Mouse (Mus musculus) midbrain, embryonic 13.5 days (tissue): Measurements from ENCODE around the gene Golga2. TPM values are rescaled to one million over a fixed set of nuclear protein-coding genes. Genes with fewer than 3 reads are reported as not detected.
A peak's percentile ranks its signal among the peaks of the same experiment; 100 is the strongest.
"Not testable (repeated sequence)": the region's sequence is repeated elsewhere in the genome, so short reads cannot be mapped to it uniquely, and the experiment has no call there.

Experiments used
- ATAC-seq: fragments of 200-750 bp; cut with Nextera tagmentation; 2 replicates; pipeline ENCODE4 v1.8.0; 2017; ENCODE audit warnings: mild to moderate bottlenecking, moderate TSS enrichment, moderate library complexity
- H3K27ac ChIP-seq: fragments of 300-500 bp; sonication (generic); 2 replicates; pipeline ENCODE4 v1.5.1; 2015; ENCODE audit warnings: inconsistent platforms, mild to moderate bottlenecking, moderate library complexity
- H3K27me3 ChIP-seq: fragments of 300-500 bp; sonication (generic); 2 replicates; pipeline ENCODE4 v1.6.1; 2015; ENCODE audit warnings: mild to moderate bottlenecking, inconsistent platforms
- H3K36me3 ChIP-seq: fragments of 300-500 bp; sonication (generic); 2 replicates; pipeline ENCODE4 v1.6.1; 2015; ENCODE audit warnings: mild to moderate bottlenecking, inconsistent platforms
- H3K4me1 ChIP-seq: fragments of 300-500 bp; sonication (generic); replicated peaks from 2 replicates; pipeline ENCODE4 v1.6.1; 2015; ENCODE audit warnings: inconsistent platforms
- H3K4me2 ChIP-seq: fragments of 300-500 bp; sonication (generic); replicated peaks from 2 replicates; pipeline ENCODE4 v1.6.1; 2015; ENCODE audit warnings: moderate library complexity, mild to moderate bottlenecking, inconsistent platforms
- H3K4me3 ChIP-seq: fragments of 300-500 bp; sonication (generic); replicated peaks from 2 replicates; pipeline ENCODE4 v1.5.1; 2015; ENCODE audit warnings: mild to moderate bottlenecking, inconsistent platforms
- H3K9ac ChIP-seq: fragments of 300-500 bp; sonication (generic); replicated peaks from 2 replicates; pipeline ENCODE4 v1.6.1; 2015; ENCODE audit warnings: mild to moderate bottlenecking, inconsistent platforms
- H3K9me3 ChIP-seq: fragments of 300-500 bp; sonication (generic); 2 replicates; pipeline ENCODE4 v1.6.1; 2016; ENCODE audit warnings: mild to moderate bottlenecking, inconsistent platforms
- WGBS: fragments of 180-500 bp; shearing (Covaris S2); methylation state at CpG from one replicate; pipeline ENCODE4 v1.1.7; 2015; 5-methylcytosine and 5-hydroxymethylcytosine counted together
- polyA plus RNA-seq: library from polyadenylated mRNA; unstranded; fragments of >200 nt; fragmentation: Nextera tagmentation; extraction: Ambion mirVana; gene quantifications from 2 replicates; pipeline ENCODE4 v1.2.1, GENCODE M21; 2015

Golga2 gene
- polyA plus RNA-seq, 1 experiment from 2014 or later, result 26.7 TPM

- 85% methylated on average over 3 of the region's 3 CpGs for WGBS
- Histone ChIP-seq H3K27me3 (no peaks in the 10 kb centered on the region), H3K9me3 (no peaks in the 10 kb centered on the region), H3K36me3 (peaks cover 71% of the 10 kb centered on the region), H3K9ac (no peak overlapping the region), H3K4me3 (no peak overlapping the region), H3K4me1 (no peaks in the 10 kb centered on the region), H3K4me2 (no peak overlapping the region), H3K27ac (no peak overlapping the region)
- no peak for ATAC-seq
Observed at GRCm38 (mm10) chr2:32295285-32295684, 8.1 kb downstream of the Golga2 start.

DNA sequence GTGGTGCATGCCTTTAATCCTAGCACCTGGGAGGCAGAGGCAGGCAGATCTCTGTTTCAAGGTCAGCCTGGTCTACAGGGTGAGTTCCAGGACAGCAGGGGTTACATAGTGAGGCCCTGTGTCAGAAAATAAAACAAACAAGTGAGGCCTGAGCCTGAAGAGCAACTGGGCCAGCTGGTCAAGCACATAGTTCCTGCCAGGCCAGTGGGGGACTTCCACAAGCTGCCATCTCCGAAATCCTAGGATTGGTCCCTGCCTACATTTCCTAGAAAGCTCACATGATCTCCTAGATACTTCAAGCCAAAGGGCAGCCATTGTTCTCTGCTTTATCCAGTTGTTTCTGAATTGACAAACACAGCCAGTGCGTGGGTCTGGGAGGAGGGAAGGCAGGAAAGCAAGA, 8.7 kb downstream of the Golga2 start:
- 89% methylated on average over 2 of the region's 2 CpGs for WGBS
- not testable (repeated sequence) for H3K27ac ChIP-seq, H3K9ac ChIP-seq, H3K4me3 ChIP-seq, H3K27me3 ChIP-seq, H3K4me1 ChIP-seq, ATAC-seq, H3K9me3 ChIP-seq, H3K4me2 ChIP-seq
- peaks cover 76% of the 10 kb centered on the region for H3K36me3 ChIP-seq

GRCm38 (mm10) chr2:32299469-32299868, 12.3 kb downstream of the Golga2 start:
- H3K4me3 ChIP-seq, result no peak overlapping the region
- H3K4me2 ChIP-seq, result no peak overlapping the region
- H3K36me3 ChIP-seq, result peaks cover 92% of the 10 kb centered on the region
- no peak overlapping the region for H3K27ac ChIP-seq
- no peaks in the 10 kb centered on the region for H3K27me3 ChIP-seq
- WGBS, result 86% methylated on average over 4 of the region's 4 CpGs
- no peak for ATAC-seq
- H3K9ac ChIP-seq, result no peak overlapping the region
- no peaks in the 10 kb centered on the region for H3K4me1 ChIP-seq
- no peaks in the 10 kb centered on the region for H3K9me3 ChIP-seq

DNA sequence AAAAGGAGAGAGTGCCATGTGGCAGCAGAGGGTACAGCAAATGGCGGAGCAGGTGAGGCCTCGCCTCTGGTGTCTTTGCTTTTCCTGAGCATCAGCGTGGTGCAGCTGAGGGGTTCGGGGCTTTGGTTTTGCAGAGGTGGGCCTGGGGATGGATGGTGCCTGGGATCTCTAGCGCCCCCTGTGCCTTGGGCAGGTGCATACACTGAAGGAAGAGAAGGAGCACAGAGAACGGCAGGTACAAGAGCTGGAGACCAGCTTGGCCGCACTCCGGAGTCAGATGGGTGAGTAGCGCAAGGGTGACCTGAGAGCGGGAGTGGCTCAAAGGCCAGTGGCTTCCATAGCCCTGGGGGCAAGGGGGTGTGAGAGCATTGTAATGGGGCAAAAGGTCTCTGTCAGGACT, 15.8 kb downstream of the Golga2 start:
- H3K4me3 ChIP-seq, result no peak overlapping the region
- H3K9me3 ChIP-seq, result no peaks in the 10 kb centered on the region
- H3K9ac ChIP-seq, result no peak overlapping the region
- H3K4me1 ChIP-seq, result no peaks in the 10 kb centered on the region
- no peak overlapping the region for H3K27ac ChIP-seq
- ATAC-seq, result no peak
- H3K4me2 ChIP-seq, result no peak overlapping the region
- 90% methylated on average over 10 of the region's 10 CpGs for WGBS
- no peaks in the 10 kb centered on the region for H3K27me3 ChIP-seq
- H3K36me3 ChIP-seq, result peaks cover 95% of the 10 kb centered on the region

DNA sequence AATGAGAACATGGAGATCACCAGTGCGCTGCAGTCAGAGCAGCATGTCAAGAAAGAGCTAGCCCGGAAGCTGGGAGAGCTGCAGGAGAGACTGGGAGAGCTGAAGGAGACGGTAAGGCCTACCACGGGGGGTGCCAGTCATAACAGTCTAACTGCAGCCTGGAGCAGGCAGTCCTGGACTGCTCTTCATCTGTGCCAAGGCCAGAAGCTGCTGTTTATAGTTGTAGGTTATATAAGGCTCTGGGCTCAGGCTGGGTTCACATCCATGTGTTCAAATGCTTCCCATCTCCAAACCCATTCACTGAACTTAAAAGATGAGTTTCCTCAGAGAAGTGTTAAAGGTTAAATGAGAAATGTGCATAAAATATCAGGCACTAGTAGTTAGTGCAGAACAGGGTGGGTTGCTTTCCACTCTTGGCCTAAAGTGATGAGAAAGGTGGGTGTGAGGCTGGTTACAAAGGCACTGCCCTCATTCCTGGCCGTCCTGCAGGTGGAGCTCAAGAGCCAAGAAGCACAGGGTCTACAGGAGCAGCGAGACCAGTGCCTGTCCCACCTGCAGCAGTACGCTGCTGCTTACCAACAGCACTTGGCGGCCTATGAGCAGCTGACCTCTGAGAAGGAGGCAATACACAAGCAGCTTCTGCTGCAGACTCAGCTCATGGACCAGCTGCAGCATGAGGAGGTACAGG, 17.1 kb downstream of the Golga2 start:
- Histone ChIP-seq H3K36me3 (peaks cover 92% of the 10 kb centered on the region), H3K27ac (no peak overlapping the region), H3K4me3 (no peak overlapping the region), H3K27me3 (no peaks in the 10 kb centered on the region), H3K4me1 (no peaks in the 10 kb centered on the region), H3K9me3 (no peaks in the 10 kb centered on the region), H3K4me2 (no peak overlapping the region), H3K9ac (no peak overlapping the region)
- 0 out of 2 replicates have a peak, but pooled peaks have one; percentile 46 for ATAC-seq
- 54% methylated on average over 8 of the region's 8 CpGs for WGBS

DNA sequence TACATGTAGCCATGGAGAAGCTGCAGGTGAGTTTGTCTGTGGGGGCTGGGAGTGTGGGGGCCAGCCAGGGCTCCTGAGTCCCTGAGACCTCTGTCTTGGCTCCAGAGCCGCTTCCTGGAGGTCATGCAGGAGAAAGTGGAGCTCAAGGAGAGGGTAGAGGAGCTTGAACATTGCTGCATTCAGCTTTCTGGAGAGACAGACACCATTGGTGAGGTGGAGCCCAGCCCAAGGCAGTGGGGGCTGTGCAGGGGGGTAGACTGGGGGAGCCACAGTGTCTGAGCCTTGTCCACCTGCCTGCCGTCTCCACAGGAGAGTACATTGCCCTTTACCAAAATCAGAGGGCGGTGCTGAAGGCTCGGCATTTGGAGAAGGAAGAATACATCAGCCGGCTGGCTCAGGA, 18.5 kb downstream of the Golga2 start:
- H3K9me3 ChIP-seq, result no peaks in the 10 kb centered on the region
- peaks cover 1% of the 10 kb centered on the region; the same call in 1 of the 2 replicates for H3K4me1 ChIP-seq
- H3K27ac ChIP-seq, result no peak overlapping the region
- peaks cover 8% of the 10 kb centered on the region for H3K27me3 ChIP-seq
- no peak overlapping the region for H3K4me3 ChIP-seq
- 90% methylated on average over 5 of the region's 5 CpGs for WGBS
- peaks cover 92% of the 10 kb centered on the region for H3K36me3 ChIP-seq
- no peak overlapping the region for H3K4me2 ChIP-seq
- no peak for ATAC-seq
- H3K9ac ChIP-seq, result no peak overlapping the region

DNA sequence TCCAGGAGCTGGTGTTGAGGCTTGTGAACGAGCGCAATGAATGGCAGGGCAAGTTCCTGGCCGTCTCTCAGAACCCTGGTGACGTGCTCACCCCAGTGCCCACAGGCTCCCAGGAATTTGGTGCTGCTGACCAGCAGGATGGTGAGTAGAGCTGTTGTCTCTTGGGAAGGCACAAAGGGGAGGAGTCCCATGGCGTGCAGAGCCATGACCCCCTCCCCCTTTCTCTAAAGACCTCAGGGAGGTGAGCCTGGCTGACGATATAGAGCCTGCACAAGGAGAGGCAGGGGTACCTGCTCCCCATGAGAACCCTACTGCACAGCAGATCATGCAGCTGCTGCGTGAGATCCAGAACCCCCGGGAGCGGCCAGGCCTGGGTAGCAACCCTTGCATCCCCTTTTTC, 19.0 kb downstream of the Golga2 start:
- Histone ChIP-seq H3K36me3 (peaks cover 90% of the 10 kb centered on the region), H3K27ac (no peak overlapping the region), H3K4me3 (no peak overlapping the region), H3K27me3 (peaks cover 10% of the 10 kb centered on the region), H3K4me1 (peaks cover 6% of the 10 kb centered on the region; the same call in 1 of the 2 replicates), H3K4me2 (no peak overlapping the region), H3K9ac (no peak overlapping the region), H3K9me3 (no peaks in the 10 kb centered on the region)
- WGBS, result 84% methylated on average over 9 of the region's 9 CpGs
- no peak for ATAC-seq

DNA sequence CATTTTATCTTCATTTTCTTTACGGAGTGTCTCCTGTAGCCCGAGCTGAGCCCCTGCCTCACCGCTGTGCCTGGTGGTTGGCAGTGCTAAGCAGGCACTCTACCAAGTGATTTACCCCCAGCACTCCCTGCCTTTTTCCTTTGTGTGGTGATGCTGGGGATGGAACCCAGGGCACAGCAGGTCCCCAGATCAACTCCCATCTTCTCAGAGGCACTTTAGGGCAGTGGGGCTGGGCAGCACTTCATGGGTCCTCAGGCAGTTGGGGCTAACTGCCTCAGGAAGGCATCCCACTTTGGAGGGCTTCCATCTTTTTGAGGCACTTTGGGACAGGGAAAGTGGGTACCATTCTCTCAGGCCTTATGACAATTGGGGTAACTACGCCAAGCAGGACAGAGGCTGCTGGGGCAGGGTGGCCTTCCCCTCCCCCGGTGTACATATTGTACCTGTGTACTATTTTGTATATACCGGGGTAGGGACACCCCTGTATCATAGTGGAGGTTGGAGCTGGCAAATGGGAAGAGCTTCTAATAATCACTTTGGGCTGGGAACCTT, 20.1 kb downstream of the Golga2 start:
- H3K4me3 ChIP-seq, result no peak overlapping the region
- WGBS, result 90% methylated on average over 6 of the region's 6 CpGs
- no peak overlapping the region for H3K4me2 ChIP-seq
- H3K9me3 ChIP-seq, result no peaks in the 10 kb centered on the region
- H3K27ac ChIP-seq, result no peak overlapping the region
- H3K9ac ChIP-seq, result no peak overlapping the region
- no peak for ATAC-seq
- peaks cover 18% of the 10 kb centered on the region for H3K4me1 ChIP-seq
- peaks cover 16% of the 10 kb centered on the region for H3K27me3 ChIP-seq
- peaks cover 80% of the 10 kb centered on the region for H3K36me3 ChIP-seq

GRCm38 (mm10) chr2:32307941-32308760, 21.0 kb downstream of the Golga2 start:
- no peak overlapping the region for H3K27ac ChIP-seq
- H3K9me3 ChIP-seq, result no peaks in the 10 kb centered on the region
- no peak overlapping the region for H3K4me3 ChIP-seq
- H3K4me2 ChIP-seq, result no peak overlapping the region
- WGBS, result 49% methylated on average over 8 of the region's 8 CpGs
- peaks cover 77% of the 10 kb centered on the region for H3K36me3 ChIP-seq
- peaks cover 23% of the 10 kb centered on the region for H3K4me1 ChIP-seq
- peaks cover 17% of the 10 kb centered on the region for H3K27me3 ChIP-seq
- peak; percentile 12; the same call in 1 of the 2 replicates for ATAC-seq
- no peak overlapping the region for H3K9ac ChIP-seq

GRCm38 (mm10) chr2:32308870-32309568, 21.8 kb downstream of the Golga2 start:
- Histone ChIP-seq H3K9me3 (no peaks in the 10 kb centered on the region), H3K4me3 (no peak overlapping the region), H3K27me3 (peaks cover 24% of the 10 kb centered on the region), H3K4me1 (peaks cover 23% of the 10 kb centered on the region), H3K4me2 (no peak overlapping the region), H3K36me3 (peaks cover 73% of the 10 kb centered on the region), H3K9ac (no peak overlapping the region), H3K27ac (no peak overlapping the region)
- WGBS, result 91% methylated on average over 16 of the region's 16 CpGs
- ATAC-seq, result no peak

GRCm38 (mm10) chr2:32310096-32310845, 23.1 kb downstream of the Golga2 start:
- WGBS, result 90% methylated on average over 18 of the region's 18 CpGs
- peaks cover 69% of the 10 kb centered on the region for H3K36me3 ChIP-seq
- peaks cover 23% of the 10 kb centered on the region for H3K4me1 ChIP-seq
- no peak for ATAC-seq
- no peak overlapping the region for H3K27ac ChIP-seq
- H3K27me3 ChIP-seq, result peaks cover 30% of the 10 kb centered on the region
- H3K4me2 ChIP-seq, result no peak overlapping the region
- H3K4me3 ChIP-seq, result no peak overlapping the region
- H3K9me3 ChIP-seq, result no peaks in the 10 kb centered on the region
- H3K9ac ChIP-seq, result no peak overlapping the region
